Mouse (Mus musculus) limb, embryonic 10.5 days (tissue): ENCODE results near the gene Rbm6. TPM values are rescaled to one million over a fixed set of nuclear protein-coding genes. Genes with fewer than 3 reads are reported as not detected.
A peak's percentile ranks its signal among the peaks of the same experiment; 100 is the strongest.

Source experiments
- DNase-seq: peaks from one replicate; pipeline ENCODE4 v3.0.0-alpha.2; 2017; ENCODE audit warnings: low spot score
- H3K27ac ChIP-seq: fragments of 300-500 bp; sonication (generic); 2 replicates; pipeline ENCODE4 v1.5.1; 2016; ENCODE audit warnings: mild to moderate bottlenecking
- H3K27me3 ChIP-seq: fragments of 300-500 bp; sonication (generic); 2 replicates; pipeline ENCODE4 v1.6.1; 2016; ENCODE audit warnings: low read depth, mild to moderate bottlenecking; ENCODE audit not compliant: poor library complexity, severe bottlenecking
- H3K36me3 ChIP-seq: fragments of 300-500 bp; sonication (generic); 2 replicates; pipeline ENCODE4 v1.6.1; 2016; ENCODE audit warnings: mild to moderate bottlenecking, moderate library complexity
- H3K4me1 ChIP-seq: fragments of 300-500 bp; sonication (generic); 2 replicates; pipeline ENCODE4 v1.6.1; 2016
- H3K4me3 ChIP-seq: fragments of 300-500 bp; sonication (generic); 2 replicates; pipeline ENCODE4 v1.5.1; 2016; ENCODE audit warnings: mild to moderate bottlenecking, moderate library complexity
- H3K9me3 ChIP-seq: fragments of 300-500 bp; sonication (generic); replicated peaks from 2 replicates; pipeline ENCODE4 v1.6.1; 2016; ENCODE audit warnings: mild to moderate bottlenecking
- WGBS: fragments of 180-500 bp; shearing (Covaris S2); methylation state at CpG from one replicate; pipeline ENCODE4 v1.1.7; 2016; 5-methylcytosine and 5-hydroxymethylcytosine counted together
- polyA plus RNA-seq: library from polyadenylated mRNA; unstranded; fragments of >200 nt; fragmentation: Nextera tagmentation; extraction: Ambion mirVana; gene quantifications from 2 replicates; pipeline ENCODE4 v1.2.1, GENCODE M21; 2016

The Rbm6 gene
- polyA plus RNA-seq, result 96.4 and 116 TPM in 2 replicates

DNA sequence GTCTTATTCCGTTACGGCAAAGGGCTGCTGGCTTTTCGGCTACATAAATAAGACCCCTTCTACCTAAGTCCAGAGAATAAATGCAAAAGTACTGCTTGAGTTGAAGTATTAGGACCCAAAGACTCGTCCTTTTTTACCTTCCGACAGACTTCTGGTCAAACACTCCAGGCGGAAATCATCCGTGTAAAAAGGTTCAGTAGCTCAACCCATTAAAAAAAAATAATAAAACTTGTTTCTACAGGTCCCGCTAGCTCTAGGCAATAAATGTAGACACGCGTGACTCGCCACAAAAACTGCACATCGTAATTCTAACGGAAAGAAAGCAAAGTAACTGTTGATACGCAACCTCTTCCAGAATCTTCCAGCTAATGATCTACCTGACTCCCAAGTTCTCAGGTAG, at the start of gene Rbm6:
Gene Rbm6, minus strand, starts transcription at position 101 of the 400 bp plus-strand sequence.
- Histone ChIP-seq H3K4me1 (peaks cover 14% of the 10 kb centered on the region), H3K36me3 (peaks cover 15% of the 10 kb centered on the region), H3K4me3 (peak within 1 kb of the TSS; percentile 93), H3K27ac (peak within 1 kb of the TSS; percentile 96), H3K9me3 (no peaks in the 10 kb centered on the region), H3K27me3 (no peaks in the 10 kb centered on the region)
- 12% methylated on average over 14 of the region's 14 CpGs for WGBS
- no peak for DNase-seq

GRCm38 (mm10) chr9:107919441-107919840, 46.4 kb upstream of the Rbm6 start:
- H3K4me3 ChIP-seq, result no peak overlapping the region
- 0 out of 2 replicates have a peak, but pooled peaks cover 9% of the 10 kb centered on the region for H3K27me3 ChIP-seq
- H3K36me3 ChIP-seq, result no peaks in the 10 kb centered on the region
- H3K9me3 ChIP-seq, result no peaks in the 10 kb centered on the region
- WGBS, result 88% methylated on average over 5 of the region's 5 CpGs
- DNase-seq, result no peak
- peaks cover 22% of the 10 kb centered on the region for H3K4me1 ChIP-seq
- no peak overlapping the region for H3K27ac ChIP-seq

DNA sequence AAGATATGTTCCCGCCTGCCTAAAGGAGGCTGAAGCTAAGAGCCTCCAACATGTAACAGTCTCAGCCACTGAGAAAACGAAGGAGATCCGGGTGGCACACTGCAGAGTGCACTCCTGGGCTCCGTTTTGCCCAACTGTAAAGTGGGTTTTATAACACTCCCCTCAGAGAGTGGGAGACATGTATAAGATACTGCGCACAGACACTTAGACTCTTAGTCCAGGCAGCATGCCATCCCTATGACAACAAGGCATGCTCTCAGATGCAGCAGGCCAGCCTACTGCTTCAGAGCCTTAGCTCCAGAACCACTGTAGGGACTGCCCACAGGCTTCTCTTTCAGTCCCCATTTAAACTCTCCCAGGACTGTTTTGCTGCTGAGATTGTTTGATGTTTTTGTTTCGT, 45.8 kb upstream of the Rbm6 start:
- Histone ChIP-seq H3K27ac (no peak overlapping the region), H3K27me3 (0 out of 2 replicates have a peak, but pooled peaks cover 9% of the 10 kb centered on the region), H3K4me3 (no peak overlapping the region), H3K9me3 (no peaks in the 10 kb centered on the region), H3K36me3 (no peaks in the 10 kb centered on the region), H3K4me1 (peaks cover 18% of the 10 kb centered on the region)
- WGBS, result 84% methylated on average over 6 of the region's 6 CpGs
- no peak for DNase-seq

DNA sequence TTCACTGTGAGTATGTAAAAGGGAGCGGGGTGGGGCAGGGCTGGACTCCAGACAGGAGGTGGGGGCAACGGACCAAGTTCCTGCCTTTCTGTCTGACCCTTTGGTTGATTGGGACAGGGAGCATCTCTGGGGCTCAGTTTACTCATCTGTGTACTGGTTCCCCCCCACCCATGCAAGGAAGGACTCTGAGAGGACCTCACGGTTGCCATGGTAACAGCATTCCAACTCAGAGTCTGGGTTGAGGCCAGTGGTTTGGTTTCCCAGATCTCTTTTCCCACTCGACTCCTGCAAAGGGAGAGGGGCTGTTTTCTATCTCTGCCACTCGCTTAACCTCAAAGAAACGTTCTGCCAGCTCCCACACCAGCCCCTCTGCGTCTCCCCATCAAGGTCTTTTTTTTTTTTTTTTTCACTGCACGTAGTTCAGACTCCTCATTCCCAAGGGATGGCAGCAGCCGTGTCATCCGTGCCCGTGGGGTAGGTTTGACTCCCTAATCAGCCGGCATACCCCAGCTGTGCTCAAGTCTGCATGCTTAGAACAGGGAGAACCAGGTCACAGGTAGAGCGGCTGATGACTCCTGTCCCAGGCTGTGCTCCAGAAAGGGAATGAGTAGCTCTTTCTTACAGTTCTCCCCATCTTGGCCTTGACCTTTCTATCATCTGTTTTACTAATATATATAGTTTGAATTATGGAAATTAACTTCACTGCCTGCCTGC, 45.0 kb upstream of the Rbm6 start:
- no peak overlapping the region for H3K4me3 ChIP-seq
- H3K4me1 ChIP-seq, result peaks cover 16% of the 10 kb centered on the region
- H3K9me3 ChIP-seq, result no peaks in the 10 kb centered on the region
- no peaks in the 10 kb centered on the region for H3K36me3 ChIP-seq
- 46% methylated on average over 13 of the region's 13 CpGs for WGBS
- no peak for DNase-seq
- 0 out of 2 replicates have a peak, but pooled peaks cover 9% of the 10 kb centered on the region for H3K27me3 ChIP-seq
- peak overlapping the region; percentile 43; the same call in 1 of the 2 replicates for H3K27ac ChIP-seq

GRCm38 (mm10) chr9:107914764-107915420, 41.9 kb upstream of the Rbm6 start:
- WGBS, result 79% methylated on average over 16 of the region's 16 CpGs
- no peak for DNase-seq
- no peaks in the 10 kb centered on the region for H3K9me3 ChIP-seq
- H3K4me1 ChIP-seq, result peaks cover 16% of the 10 kb centered on the region
- H3K27me3 ChIP-seq, result 0 out of 2 replicates have a peak, but pooled peaks cover 9% of the 10 kb centered on the region
- H3K4me3 ChIP-seq, result no peak overlapping the region
- no peaks in the 10 kb centered on the region for H3K36me3 ChIP-seq
- no peak overlapping the region for H3K27ac ChIP-seq

DNA sequence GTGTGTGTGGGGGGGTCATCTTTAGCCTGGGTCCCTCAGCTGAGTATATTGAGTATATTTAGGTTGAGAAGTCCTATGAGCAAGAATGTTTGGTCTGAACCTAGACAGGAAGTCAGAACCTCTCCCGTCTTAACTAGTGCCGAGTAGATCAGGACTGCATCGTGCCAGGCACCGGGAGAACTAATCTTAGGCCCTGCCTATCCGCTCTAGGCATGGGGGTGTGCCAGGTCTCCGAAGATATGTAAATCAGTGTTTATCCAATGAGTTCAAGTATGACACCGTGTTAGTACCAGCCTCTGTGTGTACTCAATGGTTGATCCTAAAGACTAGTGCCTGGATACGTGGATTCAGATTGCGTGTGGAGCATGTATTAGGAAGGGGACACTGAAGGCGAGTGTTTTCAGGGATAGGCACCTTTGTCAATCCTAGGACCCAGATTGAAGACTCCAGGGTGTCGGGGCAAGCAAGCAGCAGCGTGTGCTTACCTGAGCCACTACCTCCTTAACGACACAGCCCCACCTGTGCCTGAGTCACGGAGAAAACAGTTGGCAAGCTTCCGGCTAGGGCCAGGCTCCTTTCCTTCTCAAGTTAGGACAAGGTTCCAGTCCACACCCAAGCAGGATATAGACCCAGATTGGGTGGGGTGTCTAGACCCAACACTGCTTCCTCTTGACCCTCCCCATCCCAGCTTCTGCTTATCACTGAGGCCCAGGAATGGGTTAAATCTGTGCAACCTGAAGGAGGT, 37.2 kb upstream of the Rbm6 start:
- no peaks in the 10 kb centered on the region for H3K9me3 ChIP-seq
- peaks cover 39% of the 10 kb centered on the region for H3K4me1 ChIP-seq
- no peak overlapping the region for H3K4me3 ChIP-seq
- WGBS, result 91% methylated on average over 15 of the region's 15 CpGs
- peaks cover 28% of the 10 kb centered on the region for H3K27me3 ChIP-seq
- H3K27ac ChIP-seq, result no peak overlapping the region
- no peak for DNase-seq
- H3K36me3 ChIP-seq, result no peaks in the 10 kb centered on the region

DNA sequence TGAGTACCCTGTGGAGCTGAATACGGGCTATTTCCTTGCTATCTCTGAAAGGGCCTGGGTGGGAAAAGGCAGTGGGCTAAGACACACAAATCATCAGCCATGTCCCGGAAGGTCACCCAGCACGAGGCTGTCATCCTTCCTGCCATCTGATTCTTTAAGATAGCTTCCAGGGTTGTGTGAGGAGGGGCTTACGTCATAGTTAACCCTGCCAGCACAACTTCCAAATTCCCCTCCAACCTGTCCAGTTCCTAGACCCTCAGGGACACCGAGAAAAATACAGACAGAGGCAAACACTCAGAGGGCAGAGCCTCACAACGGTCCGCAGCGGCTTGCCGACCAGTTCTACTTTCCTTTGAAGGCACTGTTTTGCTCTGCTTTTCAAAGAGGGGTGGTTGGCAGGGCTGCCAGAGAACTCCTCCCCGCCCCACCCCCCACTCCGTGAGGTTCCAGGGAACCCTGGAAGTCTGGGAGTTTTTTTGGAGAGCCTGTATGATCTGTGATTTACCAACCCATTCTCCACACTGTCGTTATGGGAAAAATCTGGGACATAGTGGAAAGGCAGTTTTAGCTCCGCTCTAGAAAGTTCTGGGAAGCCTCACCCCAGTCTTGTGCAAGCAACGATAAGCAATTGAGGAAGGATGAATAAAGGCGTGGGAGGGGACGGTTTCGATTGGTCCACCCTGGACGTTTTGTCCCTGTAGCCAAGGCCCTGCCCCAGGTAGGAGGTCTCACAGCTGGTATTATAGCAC, 35.5 kb upstream of the Rbm6 start:
- Histone ChIP-seq H3K27ac (no peak overlapping the region), H3K36me3 (no peaks in the 10 kb centered on the region), H3K9me3 (no peaks in the 10 kb centered on the region), H3K4me1 (peaks cover 36% of the 10 kb centered on the region), H3K27me3 (peaks cover 25% of the 10 kb centered on the region), H3K4me3 (no peak overlapping the region)
- DNase-seq, result no peak
- WGBS, result 36% methylated on average over 18 of the region's 18 CpGs

GRCm38 (mm10) chr9:107907801-107908120, 34.7 kb upstream of the Rbm6 start:
- no peak for DNase-seq
- Histone ChIP-seq H3K27ac (no peak overlapping the region; the same call in 1 of the 2 replicates), H3K27me3 (peaks cover 26% of the 10 kb centered on the region), H3K36me3 (no peaks in the 10 kb centered on the region), H3K4me3 (no peak overlapping the region), H3K4me1 (peaks cover 36% of the 10 kb centered on the region), H3K9me3 (no peaks in the 10 kb centered on the region)
- WGBS, result 86% methylated on average over 14 of the region's 14 CpGs

DNA sequence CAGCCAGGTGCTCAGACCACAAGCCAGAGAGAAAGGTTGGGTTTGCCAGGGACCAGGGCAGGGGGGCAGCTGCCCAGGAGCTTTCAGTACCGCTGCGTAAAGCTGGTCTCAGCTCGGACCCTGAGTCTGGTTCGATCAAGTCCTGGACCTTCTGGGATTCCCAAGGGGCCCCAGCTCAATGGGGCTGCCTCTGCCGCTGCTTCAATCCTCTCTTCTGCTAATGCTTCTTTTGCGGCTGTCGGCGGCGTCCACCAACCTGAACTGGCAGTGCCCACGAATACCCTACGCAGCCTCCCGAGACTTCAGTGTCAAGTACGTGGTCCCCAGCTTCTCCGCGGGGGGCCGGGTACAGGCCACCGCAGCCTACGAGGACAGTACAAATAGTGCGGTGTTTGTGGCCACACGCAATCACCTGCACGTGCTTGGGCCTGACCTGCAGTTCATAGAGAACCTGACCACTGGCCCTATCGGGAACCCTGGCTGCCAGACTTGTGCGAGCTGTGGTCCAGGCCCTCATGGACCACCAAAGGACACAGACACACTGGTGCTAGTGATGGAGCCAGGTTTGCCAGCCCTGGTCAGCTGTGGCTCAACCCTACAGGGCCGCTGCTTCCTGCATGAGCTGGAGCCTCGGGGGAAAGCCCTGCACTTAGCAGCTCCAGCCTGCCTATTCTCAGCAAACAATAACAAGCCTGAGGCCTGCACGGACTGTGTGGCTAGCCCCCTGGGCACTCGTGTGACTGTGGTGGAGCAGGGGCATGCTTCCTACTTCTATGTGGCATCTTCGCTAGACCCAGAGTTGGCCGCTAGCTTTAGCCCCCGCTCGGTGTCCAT, 34.1 kb upstream of the Rbm6 start:
- Histone ChIP-seq H3K4me1 (peaks cover 36% of the 10 kb centered on the region), H3K27me3 (peaks cover 32% of the 10 kb centered on the region), H3K36me3 (no peaks in the 10 kb centered on the region), H3K27ac (peak overlapping the region; percentile 75), H3K9me3 (no peaks in the 10 kb centered on the region), H3K4me3 (peak overlapping the region; percentile 50)
- 52% methylated on average over 31 of the region's 31 CpGs for WGBS
- no peak for DNase-seq

DNA sequence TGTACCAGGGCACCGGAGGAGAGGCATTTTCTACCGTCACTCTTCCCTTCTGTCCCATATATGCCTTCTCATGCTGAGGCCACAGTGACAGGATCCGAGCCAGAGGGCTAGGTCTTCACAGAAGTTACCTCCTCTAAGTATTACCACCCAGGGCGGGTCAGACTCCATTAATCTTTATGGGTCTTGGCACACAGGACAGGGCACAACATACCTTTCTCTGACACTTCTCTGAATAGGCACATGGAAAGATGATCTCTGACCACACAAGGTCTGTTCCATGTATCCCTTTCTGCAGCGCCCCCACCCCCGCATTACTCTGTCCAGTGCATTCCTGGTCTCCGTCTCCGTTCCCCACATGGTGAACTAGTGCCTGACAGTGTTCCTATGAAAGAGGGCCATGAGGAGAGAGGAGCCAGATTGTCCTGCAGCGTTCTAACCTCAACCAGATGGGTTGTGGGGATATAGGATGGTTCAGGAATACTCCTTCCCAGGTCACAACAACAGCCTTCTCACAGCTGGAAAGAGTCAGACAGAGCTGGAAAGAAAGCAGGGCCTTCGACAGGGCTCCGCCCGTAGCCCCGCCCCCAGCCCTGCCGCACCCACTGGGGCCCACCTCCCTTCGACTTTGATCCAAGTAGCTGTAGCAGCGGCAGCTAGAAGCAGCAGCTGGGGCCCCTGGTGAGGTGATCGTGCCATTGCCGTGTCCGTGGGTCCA, 33.4 kb upstream of the Rbm6 start, which contains the start of gene Mst1r:
Gene Mst1r, plus strand, starts transcription at position 622 of the 715 bp plus-strand sequence.
- Histone ChIP-seq H3K9me3 (no peaks in the 10 kb centered on the region), H3K36me3 (no peaks in the 10 kb centered on the region), H3K27ac (peak within 1 kb of the TSS; percentile 75), H3K27me3 (peaks cover 39% of the 10 kb centered on the region), H3K4me1 (peaks cover 43% of the 10 kb centered on the region), H3K4me3 (peak within 1 kb of the TSS; percentile 50)
- WGBS, result 21% methylated on average over 19 of the region's 19 CpGs
- DNase-seq, result peak; percentile 84

DNA sequence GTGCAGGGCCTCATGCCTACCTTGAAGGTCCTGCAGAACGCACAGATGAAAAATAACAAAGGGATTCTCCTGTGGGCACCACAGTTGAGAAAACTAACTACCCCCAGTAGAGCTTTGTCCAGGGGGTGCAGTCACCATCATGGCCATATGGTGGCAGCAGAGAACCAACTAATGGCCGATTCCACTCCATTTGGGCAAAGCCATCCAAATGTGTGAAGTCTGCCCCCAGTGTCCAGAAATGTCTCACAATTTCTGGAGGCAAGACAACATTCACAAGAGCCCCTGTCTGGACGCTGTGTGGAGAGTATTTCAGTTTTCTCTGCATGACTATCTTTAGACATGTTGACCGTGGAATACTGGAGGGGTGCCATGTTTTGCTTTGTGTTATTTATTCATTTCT, 31.7 kb upstream of the Rbm6 start:
- Histone ChIP-seq H3K27me3 (peaks cover 56% of the 10 kb centered on the region), H3K9me3 (no peaks in the 10 kb centered on the region), H3K27ac (no peak overlapping the region), H3K4me3 (no peak overlapping the region), H3K4me1 (peaks cover 56% of the 10 kb centered on the region), H3K36me3 (peaks cover 7% of the 10 kb centered on the region)
- peak; percentile 92 for DNase-seq
- 9% methylated on average over 4 of the region's 4 CpGs for WGBS
